Mouse (Mus musculus): ENCODE measurements around the gene Gm2832.
"Not testable (repeated sequence)": the region's sequence is repeated elsewhere in the genome, so short reads cannot be mapped to it uniquely, and the experiment has no call there.

Gene Gm2832

DNA sequence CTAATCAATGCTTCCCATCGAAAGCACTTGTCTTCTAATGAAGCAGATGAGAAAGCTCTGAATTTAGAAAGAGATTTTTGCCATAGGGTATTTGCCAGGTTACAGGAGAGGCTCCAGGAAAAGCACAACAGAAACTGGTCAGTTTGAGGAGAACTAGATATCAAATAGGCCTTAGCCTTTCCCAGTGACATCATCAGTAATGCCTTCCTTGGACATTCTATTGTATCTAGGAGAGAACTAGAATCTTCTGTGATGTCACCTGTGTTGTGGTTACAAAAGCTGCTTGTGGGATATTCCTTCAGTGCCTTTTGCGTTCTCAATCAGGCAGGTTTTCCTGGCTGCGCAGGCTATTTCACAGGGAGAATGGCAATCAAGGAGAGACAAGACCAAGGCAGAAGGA lies at the start of gene Gm2832:
Gm2832 (plus strand) TSS at position 301 of the 400 bp plus-strand sequence.
- not testable (repeated sequence) for DNase-seq (ENCODE audit: low spot score)

DNA sequence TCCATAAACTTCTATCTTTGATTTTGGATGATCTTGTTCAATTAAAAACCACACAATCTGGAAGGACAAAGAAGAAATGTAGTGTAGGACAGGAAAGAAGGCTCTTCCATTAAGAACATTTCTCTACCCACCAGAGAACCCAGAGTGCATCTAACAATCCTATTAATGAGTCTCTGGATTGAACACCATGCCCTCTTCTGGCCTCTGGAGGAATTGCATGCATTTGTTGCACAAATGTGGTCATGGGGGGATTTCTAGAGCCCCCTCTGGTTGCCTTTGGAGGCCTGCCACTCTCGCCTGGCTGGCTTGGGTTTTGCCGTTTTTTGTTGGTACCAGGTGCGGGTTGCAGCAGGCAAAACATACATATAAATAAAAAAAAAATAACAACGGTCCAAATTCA lies 15.3 kb upstream of the Gm2832 start:
- peak; percentile 24 for DNase-seq (ENCODE audit: low spot score)

DNA sequence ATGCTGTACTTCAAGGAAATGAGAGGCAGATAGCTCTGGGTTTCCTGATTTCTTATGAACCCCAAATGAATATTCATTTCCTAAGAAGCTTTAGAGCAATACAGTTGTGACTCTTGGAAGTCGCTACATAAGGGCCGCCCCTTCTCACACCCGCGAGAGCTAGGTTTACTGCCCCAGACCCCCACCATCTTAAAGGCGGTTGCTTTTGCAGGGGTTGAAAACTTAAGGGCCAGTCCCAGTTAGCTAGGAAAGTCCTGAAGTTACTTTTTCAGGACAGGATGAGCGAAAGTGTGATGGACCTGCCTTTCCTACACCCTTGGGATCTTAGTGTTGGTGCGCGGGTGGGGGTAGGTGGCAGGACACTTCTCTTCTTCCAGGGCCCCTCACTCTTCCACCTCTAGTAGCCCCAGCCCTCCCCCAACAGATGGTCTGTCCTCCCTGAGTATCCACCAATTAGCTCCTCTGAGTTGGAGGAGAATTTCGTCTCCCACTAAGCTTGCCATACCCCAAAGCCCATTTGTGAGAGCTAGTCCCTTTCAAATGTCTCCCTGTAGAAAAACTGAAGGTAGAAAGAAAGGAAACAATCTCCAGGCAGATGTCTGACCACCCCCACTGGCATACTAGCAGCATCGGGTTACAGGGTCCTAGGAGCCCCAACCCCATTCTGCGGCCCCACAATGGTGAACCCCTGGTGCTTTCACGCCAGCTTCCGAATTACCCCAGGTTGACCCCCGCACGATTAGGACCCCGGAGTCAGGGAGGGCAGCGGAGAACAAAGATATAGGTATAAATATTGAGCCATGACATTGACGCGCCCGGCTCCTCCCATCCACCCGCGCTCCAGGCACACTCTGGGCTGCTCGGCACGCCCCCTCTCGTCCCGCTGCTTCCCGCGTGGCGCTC lies 14.5 kb upstream of the Gm2832 start:
- peak; percentile 17 for DNase-seq (ENCODE audit: low spot score)

DNA sequence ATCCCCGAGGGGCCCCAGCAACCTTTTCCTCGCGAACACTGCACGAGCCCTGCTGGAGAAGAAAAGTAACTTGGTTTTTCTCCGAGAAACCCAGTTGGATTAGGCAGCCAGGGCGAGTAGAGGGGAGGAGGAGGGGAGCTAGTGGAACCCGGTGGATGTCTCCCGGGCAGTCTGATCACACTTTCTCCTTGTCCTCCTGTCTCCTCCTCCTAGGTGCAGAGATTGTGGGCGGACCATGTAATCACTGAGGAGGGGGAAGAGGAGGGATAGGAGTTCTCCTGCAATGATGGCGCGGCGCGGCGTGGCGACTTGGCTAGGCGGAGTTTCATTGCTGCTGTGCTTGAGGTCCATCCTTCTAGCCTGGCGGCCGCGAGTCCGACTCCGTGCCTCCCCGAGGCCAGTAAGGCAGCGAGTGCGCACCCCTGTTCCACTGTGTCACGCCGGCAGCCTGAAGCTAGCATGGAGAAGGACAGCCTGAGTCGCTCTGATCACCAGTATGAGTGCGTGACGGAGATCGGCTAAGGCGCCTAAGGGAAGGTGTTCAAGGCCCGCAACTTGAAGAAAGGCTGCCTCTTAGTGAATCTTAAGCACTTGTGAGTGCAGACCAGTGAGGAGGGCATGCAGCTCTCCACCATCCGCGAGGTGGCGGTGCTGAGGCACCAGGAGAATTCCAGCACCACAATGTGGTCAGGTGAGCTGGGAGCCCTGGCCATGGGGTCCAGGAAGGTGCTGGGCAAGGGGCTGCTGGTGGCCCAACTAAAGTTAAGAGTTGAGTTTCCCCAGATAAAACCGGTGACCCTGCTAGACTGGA lies 13.6 kb upstream of the Gm2832 start:
- DNase-seq (ENCODE audit: low spot score): peak; percentile 38

- DNase-seq (ENCODE audit: low spot score): not testable (repeated sequence)
These were observed 7.4 kb downstream of the Gm2832 start for GRCm38 (mm10) chr14:41285965-41286364.

Measured in left cerebral cortex, adult 11 months (tissue).